Mouse (Mus musculus): ENCODE results near the gene Igfbp7.
A peak's percentile ranks its signal among the peaks of the same experiment; 100 is the strongest.

Igfbp7 gene

DNA sequence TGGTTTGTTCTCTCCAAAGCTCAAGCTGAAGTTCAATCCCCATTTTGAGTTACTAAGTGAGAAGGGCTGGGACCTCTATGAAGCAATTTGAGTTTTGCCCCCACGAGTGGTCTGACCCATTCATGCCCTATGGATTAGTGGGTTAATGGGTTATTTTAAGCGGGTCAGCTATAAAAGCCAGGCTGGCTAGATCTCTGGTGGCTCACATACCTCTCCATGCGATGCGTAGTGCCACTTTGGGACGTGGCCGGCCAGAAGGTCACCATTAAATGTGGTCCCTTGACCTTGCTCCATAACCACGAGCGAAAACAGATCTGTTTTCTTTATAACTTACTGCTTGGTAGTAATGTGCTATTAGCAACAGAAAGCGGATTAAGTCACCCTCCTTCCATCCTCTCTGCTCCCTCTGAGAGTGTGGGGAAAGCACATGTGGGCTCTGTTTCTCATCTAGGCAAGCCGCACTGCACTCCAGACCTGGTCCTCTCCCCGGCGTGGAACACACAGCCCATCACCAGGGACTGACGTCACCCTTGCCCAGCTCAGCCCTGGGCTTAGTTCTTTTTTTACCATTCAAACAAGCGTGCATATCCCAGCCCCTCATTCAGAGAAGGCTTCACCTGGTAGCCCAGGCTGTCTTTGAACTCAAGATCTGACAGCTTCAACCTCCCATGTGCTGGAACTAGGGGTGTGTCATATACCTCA lies 28.3 kb downstream of the Igfbp7 start:
- DNase-seq (ENCODE audit: low read depth): no peak

DNA sequence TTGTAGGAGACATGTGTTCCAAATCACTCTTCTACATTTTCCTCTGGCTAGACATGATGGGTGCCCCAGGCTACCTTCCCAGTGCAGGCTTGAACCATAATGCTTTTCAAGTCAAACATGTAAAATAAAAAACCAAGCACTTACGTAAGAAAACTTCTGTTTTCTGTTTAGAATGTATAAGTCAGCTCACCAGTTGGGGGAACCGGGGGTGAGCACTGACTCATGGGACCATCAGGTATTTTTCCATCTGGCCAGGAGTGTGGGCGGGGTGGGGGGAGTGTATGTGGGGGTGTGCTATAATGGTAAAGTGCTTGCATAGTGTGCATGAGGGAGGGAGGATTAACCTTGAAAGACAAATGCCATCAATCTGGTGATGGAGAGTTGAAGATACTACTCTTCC lies 29.8 kb downstream of the Igfbp7 start:
- DNase-seq (ENCODE audit: low read depth): no peak

DNA sequence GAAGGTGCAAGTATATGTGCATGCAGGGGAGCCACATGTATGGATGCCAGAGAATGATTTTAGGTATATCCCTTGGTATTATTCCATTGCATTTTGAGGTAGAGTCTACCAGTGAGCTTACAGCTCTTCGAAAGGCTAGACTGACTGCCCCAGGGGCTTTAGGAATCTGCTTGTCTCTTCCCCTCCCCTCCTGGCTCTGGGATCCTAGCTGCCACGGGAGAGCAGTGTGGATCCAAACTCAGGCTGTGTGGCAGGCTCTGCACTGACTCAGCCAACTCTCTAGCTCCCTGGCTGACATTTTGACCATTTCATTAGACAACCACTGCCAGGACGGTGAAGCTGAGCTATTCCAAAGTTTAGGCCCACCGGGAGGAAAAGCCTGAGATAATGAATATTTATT lies 32.3 kb downstream of the Igfbp7 start:
- DNase-seq (ENCODE audit: low read depth): no peak

- no peak for DNase-seq (ENCODE audit: low read depth)
These were observed 32.9 kb downstream of the Igfbp7 start for GRCm38 (mm10) chr5:77374945-77375344.

GRCm38 (mm10) chr5:77372778-77373177 lies 35.1 kb downstream of the Igfbp7 start:
- DNase-seq (ENCODE audit: low read depth): peak; percentile 40

DNA sequence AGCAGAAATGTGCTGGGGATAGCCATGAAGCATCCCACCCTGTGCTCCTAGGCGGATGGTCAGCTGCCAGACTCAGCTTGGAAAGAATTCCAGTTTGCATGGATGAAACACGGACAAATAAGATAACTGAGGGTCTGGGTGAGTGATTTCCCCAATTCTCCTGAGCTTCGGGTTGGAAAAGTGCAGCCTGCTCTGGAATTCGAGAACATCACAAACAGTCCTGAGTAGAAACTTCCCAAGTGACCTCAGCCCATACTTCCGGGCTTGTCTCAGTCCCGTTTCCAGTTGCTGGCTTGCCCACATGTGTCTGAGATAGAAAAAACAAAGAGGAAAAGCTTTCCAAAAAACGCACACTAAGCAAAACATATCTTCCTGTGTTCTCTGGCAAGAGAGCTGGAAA lies 35.6 kb downstream of the Igfbp7 start:
- DNase-seq (ENCODE audit: low read depth): no peak

DNA sequence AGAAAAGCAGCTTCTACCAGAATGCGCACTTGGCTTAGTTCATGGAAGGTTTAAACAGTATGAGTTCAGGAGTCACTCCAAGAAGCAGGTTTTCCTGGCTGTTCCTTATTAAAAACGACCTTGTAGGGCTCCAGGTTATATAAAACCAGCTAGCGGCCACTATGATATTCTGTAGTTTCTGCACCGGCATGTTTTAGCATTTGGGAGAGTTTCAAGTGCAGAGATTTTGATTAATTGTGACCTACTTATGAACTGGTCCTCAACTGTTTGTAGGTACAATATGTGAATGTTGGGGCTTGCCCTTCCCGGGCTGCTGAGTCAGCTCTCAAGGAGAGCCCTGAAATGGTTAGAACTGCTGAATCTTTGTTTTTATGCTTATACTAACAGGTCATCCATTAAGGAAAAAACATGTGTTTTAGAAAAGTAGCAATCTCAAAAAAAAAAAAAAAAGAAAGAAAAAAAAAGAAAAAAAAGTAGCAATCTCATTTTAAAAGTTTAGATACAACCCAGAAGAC lies 37.4 kb downstream of the Igfbp7 start:
- DNase-seq (ENCODE audit: low read depth): no peak

DNA sequence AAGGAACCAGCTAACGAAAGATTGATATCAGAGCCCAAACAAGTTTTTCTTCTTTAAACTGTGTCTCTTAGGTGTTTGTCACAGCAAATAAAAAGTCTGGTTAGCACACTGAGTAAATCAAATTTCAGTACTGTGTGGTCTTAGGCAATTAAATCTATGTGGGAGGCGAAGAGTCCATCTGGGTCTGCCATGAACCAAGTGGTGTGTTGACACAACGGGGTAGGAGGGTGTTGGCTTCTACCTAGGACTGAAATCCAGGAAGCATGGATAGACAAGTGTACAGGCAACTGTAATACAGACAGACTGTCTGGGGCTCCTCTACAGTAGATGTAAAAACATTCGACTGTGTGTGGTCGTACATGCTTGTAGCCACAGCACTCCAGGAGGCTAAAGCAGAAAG lies 38.4 kb downstream of the Igfbp7 start:
- DNase-seq (ENCODE audit: low read depth): no peak

DNA sequence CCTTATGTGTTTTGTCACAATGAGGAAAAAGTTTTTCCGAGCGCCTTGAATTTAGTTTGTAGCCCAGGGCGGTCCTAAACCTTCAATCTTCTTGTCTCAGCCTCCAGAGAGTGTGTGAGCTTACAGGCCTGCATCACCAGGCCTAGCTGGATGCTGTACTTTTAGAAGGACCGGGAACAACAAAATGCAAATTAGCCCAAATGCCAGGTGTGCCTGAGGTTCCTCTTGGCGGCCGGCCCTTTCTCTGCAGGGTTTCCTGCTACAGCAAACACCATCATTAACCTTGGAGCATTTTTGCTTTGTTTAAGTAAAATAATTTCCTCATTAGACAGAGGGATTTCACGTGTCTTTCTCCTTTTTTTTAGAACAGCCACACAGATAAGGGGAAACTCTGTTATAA lies 39.6 kb downstream of the Igfbp7 start:
- DNase-seq (ENCODE audit: low read depth): no peak

DNA sequence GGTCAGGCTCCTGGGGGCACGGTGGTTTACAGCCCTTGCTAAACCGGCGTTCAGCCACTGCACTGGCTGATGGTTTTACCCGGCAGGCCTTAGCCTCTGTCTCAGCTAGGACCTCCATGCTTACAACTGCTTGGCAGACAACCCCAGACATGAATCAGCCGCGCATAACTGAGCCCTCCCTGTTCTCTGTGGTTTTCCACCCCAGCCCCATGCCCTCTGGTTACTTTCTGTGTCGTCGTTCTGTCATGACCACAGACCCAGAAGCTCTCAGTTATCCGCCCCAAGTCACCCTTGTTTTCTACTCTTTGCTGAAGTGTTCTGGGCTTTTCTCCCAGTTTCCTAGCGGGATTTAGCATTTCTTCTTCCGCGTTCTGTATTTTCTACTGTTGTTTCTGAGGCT lies 40.2 kb downstream of the Igfbp7 start:
- no peak for DNase-seq (ENCODE audit: low read depth)

DNA sequence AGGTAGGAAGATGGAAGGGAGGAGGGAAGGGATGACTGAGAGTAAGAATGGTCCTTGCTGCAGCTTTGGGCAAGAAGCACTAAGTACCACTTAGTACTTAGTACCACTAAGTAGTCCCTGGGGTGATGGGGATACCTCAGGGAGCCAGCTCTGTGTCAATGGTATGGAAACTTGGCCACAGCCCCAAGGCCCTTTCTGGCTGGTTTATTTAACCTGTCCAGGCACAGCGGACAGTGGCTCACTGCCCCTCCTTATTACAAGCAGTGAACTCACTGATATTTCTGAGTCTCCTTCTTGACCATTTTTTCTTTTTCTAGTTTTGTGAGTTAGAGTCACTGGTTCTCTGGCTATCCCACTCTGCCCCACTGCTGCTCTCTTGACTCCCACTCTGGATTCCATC lies 40.7 kb downstream of the Igfbp7 start:
- no peak for DNase-seq (ENCODE audit: low read depth)

GRCm38 (mm10) chr5:77366313-77366712 lies 41.5 kb downstream of the Igfbp7 start:
- DNase-seq (ENCODE audit: low read depth): no peak

DNA sequence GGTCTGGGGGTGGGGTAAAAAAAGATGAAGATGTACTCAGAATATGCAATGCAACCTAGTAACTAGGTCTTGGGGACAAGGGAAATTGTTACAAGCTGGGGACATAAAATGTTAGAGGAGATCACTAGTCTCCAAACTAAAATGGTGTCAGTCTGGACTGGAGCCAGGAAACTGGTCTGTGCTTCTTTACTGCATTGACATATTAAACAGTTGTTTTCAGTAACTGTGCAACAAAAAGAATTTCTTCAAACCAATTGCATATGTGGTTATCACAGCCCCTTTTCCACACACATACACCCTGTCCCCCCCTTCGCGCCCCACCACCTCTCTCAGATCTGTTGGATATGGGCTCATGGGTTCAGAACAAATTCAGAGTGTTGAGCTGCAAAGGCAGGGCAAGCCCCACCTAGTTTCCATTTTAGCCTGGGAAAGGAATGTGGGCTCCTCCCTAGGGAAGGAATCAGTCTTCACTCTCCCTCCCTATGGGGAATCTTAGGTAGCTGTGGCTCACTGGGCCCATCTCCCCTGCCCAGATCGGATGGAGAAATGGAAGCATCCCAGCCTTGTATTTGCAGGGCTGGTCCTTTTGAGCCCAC lies 43.3 kb downstream of the Igfbp7 start:
- DNase-seq (ENCODE audit: low read depth): no peak

- no peak for DNase-seq (ENCODE audit: low read depth)
These were observed 44.2 kb downstream of the Igfbp7 start for GRCm38 (mm10) chr5:77363650-77364049.

GRCm38 (mm10) chr5:77362120-77362519 lies 45.7 kb downstream of the Igfbp7 start:
- no peak for DNase-seq (ENCODE audit: low read depth)

DNA sequence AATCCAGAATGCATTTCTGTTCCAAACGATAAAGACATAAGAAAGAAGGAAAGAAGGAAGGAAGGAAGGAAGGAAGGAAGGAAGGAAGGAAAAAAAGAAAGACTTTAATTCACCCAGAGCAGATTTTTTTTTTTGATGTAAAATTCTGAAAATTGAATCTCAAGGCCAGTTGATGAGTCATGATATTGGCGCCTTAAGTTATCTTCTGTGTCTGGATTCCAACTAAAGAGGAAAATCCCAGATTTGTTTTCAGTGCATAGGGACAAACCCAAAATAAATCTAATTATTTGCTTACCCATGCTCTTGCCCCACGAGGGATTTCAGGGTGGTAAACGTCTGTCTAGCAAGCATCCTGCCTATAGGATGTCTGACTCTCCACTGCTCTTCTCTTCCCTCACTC lies 46.8 kb downstream of the Igfbp7 start:
- DNase-seq (ENCODE audit: low read depth): no peak

- no peak for DNase-seq (ENCODE audit: low read depth)
These were observed 47.9 kb downstream of the Igfbp7 start for GRCm38 (mm10) chr5:77359971-77360370.

GRCm38 (mm10) chr5:77358347-77358746 lies 49.5 kb downstream of the Igfbp7 start:
- no peak for DNase-seq (ENCODE audit: low read depth)

GRCm38 (mm10) chr5:77357405-77358149 lies 50.3 kb downstream of the Igfbp7 start:
- DNase-seq (ENCODE audit: low read depth): peak; percentile 52

GRCm38 (mm10) chr5:77355307-77356265 lies 52.3 kb downstream of the Igfbp7 start:
- no peak for DNase-seq (ENCODE audit: low read depth)

DNA sequence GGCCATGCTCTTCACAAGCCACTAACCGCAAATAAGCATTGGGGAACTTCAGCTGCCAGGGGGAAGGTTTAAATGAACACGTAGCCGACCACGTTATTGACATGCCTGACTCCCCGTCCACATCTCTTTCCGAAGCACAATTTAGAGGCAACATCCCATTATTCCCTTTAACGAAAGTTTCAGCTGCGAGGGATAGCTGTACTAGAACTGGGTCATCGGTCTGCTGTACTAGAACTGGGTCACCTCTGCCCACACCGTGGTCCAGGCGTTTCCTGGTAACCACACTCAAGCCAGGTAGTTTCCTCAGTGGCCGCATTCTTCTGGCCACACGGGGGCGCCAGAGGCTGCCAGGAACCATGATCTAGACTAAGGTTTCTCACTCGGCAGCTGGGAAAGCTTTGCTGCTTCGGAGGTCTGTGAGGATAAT lies 53.5 kb downstream of the Igfbp7 start:
- DNase-seq (ENCODE audit: low read depth): peak; percentile 83

DNA sequence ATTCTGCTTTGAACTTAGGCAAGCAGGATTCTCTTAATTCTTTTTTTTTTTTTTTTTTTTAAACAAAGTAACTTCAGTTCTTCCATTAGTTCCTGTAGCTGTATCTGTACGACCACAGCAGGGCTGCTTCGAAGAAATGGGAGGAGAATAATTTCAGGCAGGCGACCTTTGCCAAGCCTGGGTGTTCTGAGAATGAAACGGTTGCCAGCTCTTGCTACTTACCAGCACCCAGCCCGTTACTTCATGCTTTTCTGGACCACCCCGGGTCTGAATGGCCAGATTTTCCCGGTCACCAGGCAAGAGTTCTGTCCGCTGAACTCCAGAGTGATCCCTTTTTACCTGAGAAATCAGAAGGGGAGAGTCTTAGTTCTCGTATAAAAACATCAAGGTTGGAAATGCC lies 56.1 kb downstream of the Igfbp7 start:
- DNase-seq (ENCODE audit: low read depth): no peak

Data from naive thymus-derived CD4-positive, alpha-beta T cell, adult 2 months (primary cell).